Mouse (Mus musculus) stomach, embryonic 15.5 days (tissue): ENCODE measurements around the gene Stab2. TPM values are rescaled to one million over a fixed set of nuclear protein-coding genes. Genes with fewer than 3 reads are reported as not detected.

Experiments used
- ATAC-seq: fragments of 200-750 bp; cut with Nextera tagmentation; 2 replicates; pipeline ENCODE4 v1.8.0; 2017; ENCODE audit warnings: low read depth, moderate number of reproducible peaks, moderate TSS enrichment; ENCODE audit not compliant: insufficient read depth, low FRiP score
- H3K27ac ChIP-seq: fragments of 300-500 bp; sonication (generic); 2 replicates; pipeline ENCODE4 v1.5.1; 2015; ENCODE audit warnings: mild to moderate bottlenecking, inconsistent platforms
- H3K27me3 ChIP-seq: fragments of 300-500 bp; sonication (generic); replicated peaks from 2 replicates; pipeline ENCODE4 v1.6.1; 2015; ENCODE audit warnings: inconsistent platforms
- H3K36me3 ChIP-seq: fragments of 300-500 bp; sonication (generic); 2 replicates; pipeline ENCODE4 v1.6.1; 2015; ENCODE audit warnings: inconsistent platforms
- H3K4me1 ChIP-seq: fragments of 300-500 bp; sonication (generic); 2 replicates; pipeline ENCODE4 v1.6.1; 2015; ENCODE audit warnings: inconsistent platforms
- H3K4me2 ChIP-seq: fragments of 300-500 bp; sonication (generic); 2 replicates; pipeline ENCODE4 v1.6.1; 2015; ENCODE audit warnings: mild to moderate bottlenecking, inconsistent platforms
- H3K4me3 ChIP-seq: fragments of 300-500 bp; sonication (generic); replicated peaks from 2 replicates; pipeline ENCODE4 v1.5.1; 2015; ENCODE audit warnings: inconsistent platforms
- H3K9ac ChIP-seq: fragments of 300-500 bp; sonication (generic); 2 replicates; pipeline ENCODE4 v1.6.1; 2015; ENCODE audit warnings: inconsistent platforms
- H3K9me3 ChIP-seq: fragments of 300-500 bp; sonication (generic); 2 replicates; pipeline ENCODE4 v1.6.1; 2016; ENCODE audit warnings: inconsistent platforms
- WGBS: fragments of 180-500 bp; shearing (Covaris S2); methylation state at CpG from one replicate; pipeline ENCODE4 v1.1.7; 2015; 5-methylcytosine and 5-hydroxymethylcytosine counted together
- polyA plus RNA-seq: library from polyadenylated mRNA; unstranded; fragments of >200 nt; fragmentation: Nextera tagmentation; extraction: Ambion mirVana; gene quantifications from 2 replicates; pipeline ENCODE4 v1.2.1, GENCODE M21; 2015

The Stab2 gene
- polyA plus RNA-seq, 1 experiment from 2014 or later = 5.0 TPM

DNA sequence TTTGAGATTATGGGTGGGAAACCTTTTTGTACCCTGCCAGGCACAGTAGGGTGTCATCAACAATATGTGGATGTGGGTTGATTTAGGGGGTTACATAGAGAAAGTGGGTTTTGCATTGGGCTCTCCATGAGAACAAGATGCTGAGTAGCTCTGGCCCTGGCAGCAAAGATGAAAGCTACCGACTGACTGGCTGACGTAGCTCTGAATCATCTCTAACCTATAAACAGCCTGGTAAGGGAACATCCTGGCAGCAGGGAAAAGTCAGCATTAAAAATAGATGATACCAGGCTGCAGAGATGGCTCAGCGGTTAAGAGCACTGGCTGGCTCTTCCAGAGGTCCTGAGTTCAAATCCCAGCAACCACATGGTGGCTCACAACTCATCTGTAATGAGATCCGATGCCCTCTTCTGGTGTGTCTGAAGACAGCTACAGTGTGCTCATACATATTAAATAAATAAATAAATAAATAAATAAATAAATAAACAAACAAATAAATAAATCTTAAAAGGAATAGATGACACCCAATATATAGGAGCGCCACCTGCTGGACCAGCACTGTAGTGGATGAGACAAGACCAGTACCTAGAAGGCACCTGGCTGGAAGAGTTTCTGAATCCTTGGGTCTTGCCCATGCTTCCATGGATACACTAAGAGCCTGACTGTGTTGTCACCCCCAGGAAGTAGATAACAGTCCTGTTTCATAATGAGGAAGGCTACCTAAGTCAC, 31.7 kb downstream of the Stab2 start:
- no peak for ATAC-seq
- 84% methylated on average over 5 of the region's 5 CpGs for WGBS
- no peak overlapping the region for H3K4me3 ChIP-seq
- H3K9ac ChIP-seq = no peak overlapping the region
- H3K4me1 ChIP-seq = no peaks in the 10 kb centered on the region
- no peaks in the 10 kb centered on the region for H3K9me3 ChIP-seq
- no peak overlapping the region for H3K4me2 ChIP-seq
- H3K27me3 ChIP-seq = no peaks in the 10 kb centered on the region
- no peak overlapping the region for H3K27ac ChIP-seq
- no peaks in the 10 kb centered on the region for H3K36me3 ChIP-seq

DNA sequence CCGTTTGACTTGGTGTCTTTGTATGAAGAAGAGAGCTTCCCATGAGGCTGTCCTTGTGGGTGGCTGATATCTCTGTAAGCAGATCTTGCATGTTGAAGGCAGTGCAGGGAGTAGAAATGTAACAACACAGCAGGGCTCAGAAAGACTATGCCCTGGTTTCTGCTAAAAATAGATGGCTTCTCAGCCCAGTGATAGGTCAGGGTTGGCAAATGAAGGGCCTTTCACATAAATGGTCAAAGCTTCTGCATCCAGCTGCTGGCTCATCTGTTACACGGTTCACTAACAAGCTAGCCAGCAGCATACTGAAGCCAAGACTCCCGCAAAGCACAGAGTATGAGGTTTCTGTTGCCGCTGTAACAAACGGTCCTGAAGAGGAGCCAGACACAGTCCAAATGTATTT, 34.5 kb downstream of the Stab2 start:
- H3K36me3 ChIP-seq = no peaks in the 10 kb centered on the region
- no peaks in the 10 kb centered on the region for H3K9me3 ChIP-seq
- no peak overlapping the region for H3K9ac ChIP-seq
- H3K4me1 ChIP-seq = no peaks in the 10 kb centered on the region
- H3K27me3 ChIP-seq = no peaks in the 10 kb centered on the region
- no peak overlapping the region for H3K27ac ChIP-seq
- WGBS = 75% methylated on average over 5 of the region's 5 CpGs
- H3K4me3 ChIP-seq = no peak overlapping the region
- ATAC-seq = no peak
- H3K4me2 ChIP-seq = no peak overlapping the region

DNA sequence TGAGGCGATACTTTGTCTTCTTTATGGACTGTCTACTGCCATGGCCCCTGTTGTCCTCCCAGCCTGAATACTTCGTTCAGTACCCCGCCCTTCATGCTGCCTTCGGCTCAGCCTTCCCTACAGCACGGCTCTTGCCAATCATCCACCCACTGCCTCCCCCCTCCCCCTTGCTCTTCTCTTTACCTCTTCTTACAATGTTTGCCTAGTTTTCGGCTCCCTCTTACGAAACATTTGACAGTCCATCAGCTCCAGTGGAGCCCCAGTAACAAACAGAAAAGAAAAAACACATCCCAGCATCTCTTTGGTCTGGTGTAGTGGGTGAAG, 35.4 kb downstream of the Stab2 start:
- ATAC-seq = no peak
- H3K4me2 ChIP-seq = peak overlapping the region; percentile 42
- H3K36me3 ChIP-seq = no peaks in the 10 kb centered on the region
- 35% methylated on average over 7 of the region's 7 CpGs for WGBS
- no peak overlapping the region for H3K27ac ChIP-seq
- no peaks in the 10 kb centered on the region for H3K4me1 ChIP-seq
- no peaks in the 10 kb centered on the region for H3K27me3 ChIP-seq
- H3K9ac ChIP-seq = no peak overlapping the region
- no peak overlapping the region for H3K4me3 ChIP-seq
- H3K9me3 ChIP-seq = no peaks in the 10 kb centered on the region

DNA sequence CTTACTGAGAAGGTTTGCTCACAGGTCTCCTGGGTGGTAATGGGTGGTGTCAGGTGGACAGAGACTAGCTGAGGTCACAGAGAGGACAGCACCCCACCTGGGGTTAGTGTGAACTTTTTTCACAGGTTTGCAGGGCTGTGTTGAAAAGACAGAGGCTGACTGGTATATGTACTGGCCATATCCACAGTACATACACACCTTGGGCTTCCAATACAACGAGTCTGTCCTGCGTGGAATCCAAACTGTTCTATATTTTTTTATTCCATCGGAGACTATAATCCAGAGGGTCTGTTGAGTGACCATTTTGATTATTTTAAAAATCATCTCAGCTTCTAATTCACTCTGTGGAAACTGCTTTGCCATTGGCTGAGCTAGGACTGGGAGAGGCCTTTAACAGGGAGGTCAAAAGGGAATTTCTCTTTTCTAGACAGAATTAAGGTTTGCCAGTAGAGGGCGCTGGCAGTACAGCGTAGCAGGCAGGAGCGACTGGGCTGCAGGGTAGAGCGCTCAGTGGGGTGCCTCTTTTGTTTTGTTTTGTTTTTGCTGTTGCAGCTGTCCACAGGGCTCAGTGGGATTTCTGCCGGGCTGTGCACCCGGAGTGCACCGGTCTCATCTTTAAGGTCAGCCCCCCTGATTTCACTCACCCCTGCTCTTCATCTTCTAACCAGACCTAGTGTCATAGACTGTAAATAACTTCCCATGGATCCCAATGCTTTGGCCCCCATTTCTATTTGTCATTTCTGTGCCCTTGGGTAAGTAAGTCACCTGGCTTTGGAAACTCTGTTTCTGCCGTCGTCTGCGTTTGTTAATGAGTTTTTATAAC, 35.9 kb downstream of the Stab2 start:
- Histone ChIP-seq H3K36me3 (no peaks in the 10 kb centered on the region), H3K4me3 (no peak overlapping the region; the same call in 1 of the 2 replicates), H3K4me1 (no peaks in the 10 kb centered on the region), H3K4me2 (peak overlapping the region; percentile 42), H3K27ac (no peak overlapping the region), H3K27me3 (no peaks in the 10 kb centered on the region), H3K9ac (no peak overlapping the region), H3K9me3 (no peaks in the 10 kb centered on the region)
- 24% methylated on average over 13 of the region's 13 CpGs for WGBS
- no peak; the same call in 1 of the 2 replicates for ATAC-seq

DNA sequence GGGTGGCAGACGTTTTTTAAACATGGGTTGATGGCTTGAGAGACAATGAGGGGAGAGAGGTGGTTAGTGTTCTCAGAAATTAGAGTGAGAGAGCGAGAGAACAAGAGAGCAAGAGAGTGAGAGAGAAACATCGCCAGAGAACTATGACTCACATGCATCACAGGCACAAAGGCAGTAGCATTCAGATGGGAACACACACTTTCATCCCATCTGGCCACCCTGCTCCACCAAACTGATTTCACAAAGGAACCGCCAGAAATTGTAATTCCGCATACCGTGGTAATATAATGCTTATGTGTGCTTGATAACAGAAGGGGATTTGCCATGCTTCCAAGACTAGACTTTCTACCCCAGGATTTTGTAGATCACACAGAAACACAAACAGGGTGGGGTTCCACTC, 38.5 kb downstream of the Stab2 start:
- Histone ChIP-seq H3K36me3 (no peaks in the 10 kb centered on the region), H3K9ac (no peak overlapping the region), H3K4me3 (no peak overlapping the region), H3K27ac (no peak overlapping the region), H3K4me1 (no peaks in the 10 kb centered on the region), H3K4me2 (no peak overlapping the region), H3K9me3 (no peaks in the 10 kb centered on the region), H3K27me3 (no peaks in the 10 kb centered on the region)
- WGBS = 70% methylated on average over 6 of the region's 6 CpGs
- no peak for ATAC-seq

DNA sequence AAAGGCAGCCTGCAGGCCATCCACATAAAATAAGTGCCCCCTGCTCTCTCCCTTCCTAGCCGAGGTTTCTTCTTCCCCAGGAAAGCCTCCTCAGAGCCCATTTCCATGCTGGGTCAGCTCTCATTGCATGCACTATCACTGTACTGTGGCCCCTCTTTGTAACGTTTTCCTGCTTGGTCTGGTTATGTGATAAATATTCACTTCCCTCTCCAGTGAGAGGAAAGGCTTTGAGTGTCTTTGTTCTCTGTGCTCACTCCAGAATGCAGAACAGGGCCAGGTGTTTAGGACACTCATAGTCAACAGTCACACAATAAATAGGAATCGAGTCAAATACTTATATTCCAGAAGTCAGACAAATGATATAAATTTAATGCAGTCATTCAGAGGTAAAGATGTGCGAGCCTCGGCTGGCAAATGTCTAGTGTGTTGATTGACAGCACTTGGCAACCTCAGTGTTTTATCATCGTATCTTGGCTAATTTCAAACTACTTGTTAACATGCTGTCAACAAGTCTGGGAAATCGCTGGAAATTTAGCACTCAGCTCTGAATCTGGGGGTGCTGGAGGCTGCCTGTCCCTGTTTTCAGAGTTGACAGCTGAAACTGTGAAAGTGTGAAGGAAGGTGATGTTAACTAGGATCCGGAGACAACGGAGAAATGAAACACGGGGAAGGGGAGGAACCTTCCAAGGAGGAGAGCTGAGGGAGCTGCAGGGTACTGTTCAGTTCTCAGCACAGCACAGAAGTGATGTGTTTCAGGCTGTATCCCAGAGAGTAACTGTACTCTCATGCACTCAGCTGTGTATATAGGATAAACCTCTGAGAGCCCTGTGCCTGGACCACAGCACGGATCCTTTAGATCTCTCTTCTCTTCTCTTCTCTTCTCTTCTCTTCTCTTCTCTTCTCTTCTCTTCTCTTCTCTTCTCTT, 46.0 kb downstream of the Stab2 start:
- H3K4me2 ChIP-seq = no peak overlapping the region
- ATAC-seq = no peak

DNA sequence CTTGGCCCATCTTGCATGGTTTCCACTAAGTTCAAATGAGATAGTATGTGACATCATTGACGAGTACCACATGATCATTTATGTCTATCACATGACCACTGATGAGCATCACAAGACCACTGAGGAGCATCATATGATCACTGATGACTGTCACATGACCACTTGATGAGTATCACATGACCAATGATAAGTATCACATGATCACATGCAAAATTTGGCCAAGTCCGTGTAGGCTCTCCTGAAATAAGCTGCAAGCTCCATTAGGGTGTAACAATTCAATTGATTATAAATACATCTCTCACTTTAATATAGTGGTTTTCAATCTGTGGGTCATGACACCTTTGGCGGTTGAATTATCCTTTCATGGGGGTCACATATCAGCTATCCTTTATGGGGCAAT, 52.5 kb downstream of the Stab2 start:
- H3K9me3 ChIP-seq = no peaks in the 10 kb centered on the region
- H3K9ac ChIP-seq = no peak overlapping the region
- no peaks in the 10 kb centered on the region for H3K36me3 ChIP-seq
- H3K4me3 ChIP-seq = no peak overlapping the region
- H3K4me1 ChIP-seq = no peaks in the 10 kb centered on the region
- H3K27me3 ChIP-seq = no peaks in the 10 kb centered on the region
- WGBS = 87% methylated on average over 3 of the region's 3 CpGs
- no peak overlapping the region for H3K27ac ChIP-seq
- no peak for ATAC-seq
- no peak overlapping the region for H3K4me2 ChIP-seq

More for the DNA sequence above, 46.0 kb downstream of the Stab2 start:
- no peaks in the 10 kb centered on the region for H3K27me3 ChIP-seq
- 57% methylated on average over 11 of the region's 11 CpGs for WGBS
- H3K27ac ChIP-seq = no peak overlapping the region
- H3K4me1 ChIP-seq = no peaks in the 10 kb centered on the region
- no peaks in the 10 kb centered on the region for H3K9me3 ChIP-seq
- no peak overlapping the region for H3K9ac ChIP-seq
- no peak overlapping the region for H3K4me3 ChIP-seq
- no peaks in the 10 kb centered on the region for H3K36me3 ChIP-seq

DNA sequence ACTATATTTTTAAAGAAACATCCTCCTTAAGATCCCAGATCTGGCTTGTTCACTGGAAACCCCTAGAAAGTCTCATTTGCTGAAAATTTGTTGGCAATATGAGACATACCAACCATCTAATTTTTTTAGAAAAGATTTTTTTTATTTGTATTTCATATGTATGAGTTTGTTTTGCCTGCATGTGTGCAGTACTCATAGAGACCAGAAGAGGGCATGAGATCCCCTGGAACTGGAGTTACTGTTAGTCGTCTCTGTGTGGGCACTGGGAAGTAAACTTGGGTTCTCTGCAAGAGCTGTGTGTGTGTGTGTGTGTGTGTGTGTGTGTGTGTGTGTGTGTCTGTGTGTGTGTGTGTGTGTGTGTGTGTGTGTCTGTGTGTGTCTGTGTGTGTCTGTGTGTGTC, 55.1 kb downstream of the Stab2 start:
- H3K9ac ChIP-seq = no peak overlapping the region
- no peaks in the 10 kb centered on the region for H3K27me3 ChIP-seq
- no peak overlapping the region for H3K4me3 ChIP-seq
- no peak for ATAC-seq
- no peak overlapping the region for H3K27ac ChIP-seq
- H3K9me3 ChIP-seq = no peaks in the 10 kb centered on the region
- H3K4me1 ChIP-seq = no peaks in the 10 kb centered on the region
- no peak overlapping the region for H3K4me2 ChIP-seq
- WGBS = 52% methylated on average over 1 of the region's 1 CpGs
- no peaks in the 10 kb centered on the region for H3K36me3 ChIP-seq

DNA sequence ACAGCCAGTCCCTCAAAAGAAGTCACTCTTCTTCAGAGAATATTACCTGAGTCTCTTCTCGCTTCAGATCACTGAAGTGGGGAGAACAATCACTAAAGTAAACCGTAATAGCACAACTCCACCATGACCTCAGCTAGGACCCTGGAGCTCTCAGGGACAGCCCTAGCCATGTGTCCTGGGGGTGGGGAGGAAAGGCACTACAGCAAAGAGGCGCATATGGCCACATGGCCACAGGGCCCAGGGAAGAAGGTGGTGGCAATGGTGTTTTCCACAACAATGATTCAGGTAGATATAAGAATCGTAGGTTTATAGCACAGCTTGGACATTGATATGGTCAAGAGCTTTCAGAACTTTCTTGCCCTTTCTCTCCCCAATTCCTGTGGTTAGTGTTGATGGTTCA, 57.0 kb downstream of the Stab2 start:
- Histone ChIP-seq H3K4me2 (no peak overlapping the region), H3K4me1 (no peaks in the 10 kb centered on the region), H3K27ac (no peak overlapping the region), H3K4me3 (no peak overlapping the region), H3K27me3 (no peaks in the 10 kb centered on the region), H3K9me3 (no peaks in the 10 kb centered on the region), H3K36me3 (no peaks in the 10 kb centered on the region), H3K9ac (no peak overlapping the region)
- no peak for ATAC-seq
- WGBS = 92% methylated on average over 4 of the region's 4 CpGs

DNA sequence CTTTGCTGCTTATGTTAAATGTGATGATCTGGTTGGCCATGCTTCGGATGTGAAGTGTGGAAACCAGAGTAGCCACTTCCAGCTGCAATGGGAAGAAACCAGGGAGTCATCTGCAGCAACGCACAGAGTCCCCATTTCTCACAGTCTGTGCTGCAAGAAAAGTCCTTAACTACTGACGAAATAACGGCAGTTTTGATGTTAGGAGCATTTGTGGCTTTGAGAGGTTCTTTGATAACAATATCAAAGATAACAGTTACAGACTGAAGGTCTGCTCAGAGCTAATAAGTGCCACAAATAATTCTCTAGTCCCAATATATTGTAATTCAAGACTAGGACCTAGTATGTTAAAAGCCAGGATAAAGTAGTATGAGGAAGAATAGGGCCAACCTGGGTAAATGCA, 57.9 kb downstream of the Stab2 start:
- no peaks in the 10 kb centered on the region for H3K36me3 ChIP-seq
- no peak overlapping the region for H3K27ac ChIP-seq
- H3K9ac ChIP-seq = no peak overlapping the region
- no peak for ATAC-seq
- no peaks in the 10 kb centered on the region for H3K9me3 ChIP-seq
- WGBS = 81% methylated on average over 4 of the region's 4 CpGs
- no peaks in the 10 kb centered on the region for H3K27me3 ChIP-seq
- no peak overlapping the region for H3K4me3 ChIP-seq
- no peak overlapping the region for H3K4me2 ChIP-seq
- no peaks in the 10 kb centered on the region for H3K4me1 ChIP-seq

DNA sequence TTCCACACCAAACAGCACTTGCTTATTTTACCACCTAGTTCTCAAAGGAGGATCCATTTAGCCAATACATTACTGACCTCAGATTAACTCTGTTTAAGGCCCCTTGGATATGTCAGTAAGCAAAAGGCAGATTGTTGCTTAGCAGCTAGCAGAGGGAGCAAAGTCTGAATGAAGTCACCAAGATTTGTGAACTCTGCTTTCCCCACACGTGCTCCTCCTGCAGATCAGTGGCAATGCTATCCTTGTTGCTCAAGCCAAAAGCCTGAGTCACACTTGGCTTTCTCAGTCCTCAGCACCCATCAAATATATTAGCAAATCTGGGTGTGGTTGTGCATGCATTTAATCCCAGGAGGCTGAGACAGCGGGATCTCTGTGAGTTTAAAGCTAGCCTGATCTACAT, 60.3 kb downstream of the Stab2 start:
- Histone ChIP-seq H3K4me1 (no peaks in the 10 kb centered on the region), H3K27me3 (no peaks in the 10 kb centered on the region), H3K4me2 (peak overlapping the region; percentile 32), H3K9me3 (no peaks in the 10 kb centered on the region), H3K36me3 (no peaks in the 10 kb centered on the region), H3K4me3 (no peak overlapping the region), H3K9ac (no peak overlapping the region), H3K27ac (no peak overlapping the region)
- peak; percentile 31; the same call in 1 of the 2 replicates for ATAC-seq
- WGBS = 45% methylated on average over 2 of the region's 2 CpGs

DNA sequence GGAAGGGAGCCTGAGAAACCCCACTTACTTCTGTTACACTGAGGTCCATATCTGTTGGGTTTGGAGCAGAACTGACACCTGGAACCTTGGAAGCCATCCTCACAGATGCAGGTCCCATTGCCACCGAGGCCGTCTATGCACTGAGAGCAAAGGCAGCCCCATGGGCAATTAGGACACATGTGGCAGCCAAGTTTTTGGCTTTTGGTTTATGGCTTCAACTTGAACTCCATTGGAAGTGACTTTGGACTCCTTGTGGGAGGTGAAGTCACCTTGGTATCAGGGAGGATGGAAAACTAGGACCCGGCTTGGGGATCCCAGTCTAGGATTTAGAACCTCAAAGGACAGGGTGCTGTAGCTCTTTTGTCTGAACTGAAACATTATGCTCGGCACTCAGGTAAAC, 67.2 kb downstream of the Stab2 start:
- H3K9ac ChIP-seq = no peak overlapping the region
- no peaks in the 10 kb centered on the region for H3K36me3 ChIP-seq
- no peaks in the 10 kb centered on the region for H3K27me3 ChIP-seq
- H3K4me1 ChIP-seq = no peaks in the 10 kb centered on the region
- no peak overlapping the region for H3K4me2 ChIP-seq
- H3K27ac ChIP-seq = no peak overlapping the region
- ATAC-seq = no peak
- 84% methylated on average over 4 of the region's 4 CpGs for WGBS
- no peak overlapping the region for H3K4me3 ChIP-seq
- H3K9me3 ChIP-seq = no peaks in the 10 kb centered on the region
